Mouse (Mus musculus): ENCODE measurements around the gene Fhad1.

The Fhad1 gene

DNA sequence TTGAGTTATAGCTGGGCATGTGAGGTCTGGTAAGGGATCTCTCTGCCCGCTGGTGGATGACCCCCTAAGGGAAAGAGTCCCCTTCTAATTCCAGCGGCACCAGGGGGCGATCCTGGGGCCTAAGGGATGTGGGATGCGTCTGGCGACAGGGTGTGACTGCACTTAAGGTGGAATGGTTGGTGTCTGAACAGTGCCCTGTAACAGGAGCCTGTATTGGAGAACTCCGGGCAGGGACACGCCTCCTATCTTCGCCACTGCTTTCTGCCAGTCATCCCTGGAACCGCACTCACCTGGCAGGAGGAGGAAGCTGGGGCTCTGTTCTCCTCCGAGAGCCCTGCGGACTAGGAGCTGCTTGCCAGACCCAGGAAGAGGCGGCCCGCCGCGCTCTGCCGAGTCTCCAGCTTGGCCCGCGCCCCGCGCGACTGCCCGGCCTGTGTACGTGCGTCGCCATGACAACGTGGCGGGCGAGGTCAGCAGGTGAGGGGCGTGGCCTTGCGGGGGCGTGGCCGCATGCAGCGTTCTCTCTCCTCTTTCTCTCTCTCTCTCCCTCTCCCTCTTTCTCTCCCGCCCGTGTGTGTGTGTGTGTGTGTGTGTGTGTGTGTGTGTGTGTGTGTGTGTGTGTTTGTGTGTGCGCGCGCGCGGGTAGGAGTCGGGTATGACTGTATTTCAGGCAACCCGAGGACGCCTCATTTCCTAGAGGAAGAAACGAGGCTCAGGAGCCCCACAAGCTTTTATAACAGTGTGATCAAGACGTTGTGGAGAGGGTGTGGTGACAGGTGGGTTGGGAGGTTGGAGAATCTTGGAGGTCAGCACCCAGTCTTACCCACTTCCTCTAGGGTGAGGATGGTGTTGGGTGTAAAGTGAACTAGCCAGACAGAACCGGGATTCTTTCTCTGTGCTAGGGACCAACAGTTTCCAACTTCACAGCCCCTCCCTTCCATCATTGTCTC, at the start of gene Fhad1:
TSS of gene Fhad1 (minus strand) at position 424 of the 950 bp plus-strand sequence.
- DNase-seq: peak; percentile 91

DNA sequence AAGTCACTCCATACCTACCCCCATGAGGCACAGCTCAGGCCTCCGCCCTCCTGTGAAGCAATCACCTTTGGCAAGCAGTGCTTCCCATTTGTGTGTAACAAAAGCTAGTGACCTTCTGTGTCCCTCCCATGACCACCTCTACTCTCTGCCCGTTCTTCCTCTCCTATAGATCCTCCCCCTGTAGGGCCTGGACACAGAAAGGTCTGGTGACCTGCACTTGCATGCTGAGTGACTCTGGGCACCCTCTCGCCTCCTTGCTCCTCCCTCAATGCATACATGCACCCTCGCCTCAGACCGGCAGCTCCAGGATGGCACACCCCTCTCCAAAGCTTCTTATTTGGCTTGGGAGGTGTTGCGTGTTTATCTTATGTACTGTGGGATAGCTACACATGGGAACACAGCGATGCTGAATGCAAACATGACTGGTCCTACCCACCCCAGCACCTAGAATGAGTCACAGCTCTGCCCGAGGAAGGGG, 48.2 kb upstream of the Fhad1 start:
- no peak for DNase-seq

DNA sequence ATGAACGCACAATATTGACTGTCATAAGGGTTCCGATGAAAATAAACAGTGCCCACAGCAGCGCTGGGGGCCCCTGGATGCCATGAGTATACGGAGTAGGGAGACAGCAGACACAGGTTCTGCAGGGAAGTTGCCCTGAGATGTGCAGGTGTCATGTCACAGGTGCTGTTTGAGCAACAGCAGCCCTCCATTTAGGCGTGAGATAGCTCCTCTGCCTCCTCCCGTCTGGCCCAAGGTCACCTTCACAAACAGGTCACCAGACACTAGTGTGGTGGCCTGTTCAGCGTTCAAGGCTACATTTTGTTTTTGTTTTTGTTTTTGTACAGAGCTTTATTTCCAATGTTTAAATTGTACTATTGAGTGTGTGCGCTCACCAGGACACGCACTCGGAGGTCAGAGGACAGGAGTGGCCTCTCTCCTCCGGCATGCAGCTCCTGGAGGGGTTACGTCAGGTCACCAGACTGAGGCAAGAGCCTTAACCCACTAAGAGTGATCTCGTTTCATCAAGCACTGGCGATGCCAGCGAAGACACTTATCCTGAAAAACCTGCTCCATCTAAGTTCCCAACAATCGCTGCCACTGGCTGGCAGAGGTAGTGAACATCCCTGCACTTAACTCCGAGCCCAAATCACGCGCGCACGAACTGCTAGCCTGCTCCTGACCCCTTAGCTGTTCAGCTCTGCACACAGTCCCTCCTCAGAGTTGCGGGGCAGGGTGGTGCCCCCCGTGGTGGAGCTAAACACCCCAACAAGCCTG, 46.8 kb upstream of the Fhad1 start:
- peak; percentile 33 for DNase-seq

DNA sequence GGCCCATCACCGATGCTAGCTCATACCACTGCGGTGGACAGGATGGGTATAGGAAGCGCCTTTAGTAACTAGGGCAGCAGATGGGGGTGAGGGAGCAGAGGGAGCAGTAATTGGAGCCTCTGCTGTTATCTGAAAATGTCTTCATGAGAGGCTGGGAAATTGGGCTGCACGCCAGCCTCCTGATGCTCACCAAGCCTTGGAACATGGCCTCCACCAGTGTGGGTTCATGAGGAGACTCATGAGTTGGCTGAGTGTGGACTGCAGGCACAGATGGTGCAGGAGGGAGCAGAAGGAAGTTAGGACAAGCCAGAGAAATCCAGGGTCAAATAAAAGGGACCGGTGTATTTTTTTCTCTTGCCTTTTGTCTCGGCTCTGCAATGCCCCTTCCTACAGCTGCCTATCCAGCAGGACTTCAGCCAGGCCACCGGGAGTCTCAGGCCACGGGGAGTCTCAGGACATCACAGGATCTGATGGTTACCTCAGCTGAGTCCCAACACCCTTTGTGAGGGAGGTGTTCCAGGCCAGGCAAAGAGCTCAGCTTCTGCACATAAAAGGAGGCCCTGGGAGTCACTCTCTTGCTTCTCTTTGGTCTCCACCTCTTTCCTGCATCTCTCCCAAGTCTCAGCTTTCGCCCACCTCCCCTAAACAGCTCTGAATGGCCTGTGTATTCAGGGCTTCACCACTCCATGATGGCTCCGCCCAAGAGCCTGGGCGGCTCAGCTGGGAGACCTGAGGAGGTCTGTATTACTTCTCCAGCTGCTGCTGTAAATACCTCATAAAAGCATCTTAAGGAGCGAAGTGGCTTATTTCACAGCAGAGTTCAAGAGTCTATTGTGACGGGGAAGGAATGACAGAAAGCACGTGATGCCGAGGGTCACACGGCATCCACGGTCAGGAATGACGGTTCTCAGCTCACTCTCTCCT, 45.8 kb upstream of the Fhad1 start:
- DNase-seq: no peak

DNA sequence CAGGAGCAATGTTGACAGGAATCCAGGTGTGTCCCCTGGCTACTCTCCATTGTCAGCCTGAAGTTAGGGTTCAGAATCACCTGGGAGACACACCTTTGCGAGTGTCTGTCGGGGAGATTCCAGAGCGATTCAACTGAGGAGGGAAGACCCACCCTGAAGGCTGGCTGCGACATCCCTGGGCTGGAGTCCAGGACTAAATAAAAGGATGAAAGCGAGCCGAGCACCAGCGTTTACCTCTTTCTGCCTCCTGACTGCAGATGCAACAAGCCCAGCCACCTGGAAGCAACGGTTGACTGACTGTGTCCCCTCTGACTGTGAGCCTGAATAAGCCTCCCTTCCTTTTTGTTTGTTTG, 44.9 kb upstream of the Fhad1 start:
- no peak for DNase-seq

DNA sequence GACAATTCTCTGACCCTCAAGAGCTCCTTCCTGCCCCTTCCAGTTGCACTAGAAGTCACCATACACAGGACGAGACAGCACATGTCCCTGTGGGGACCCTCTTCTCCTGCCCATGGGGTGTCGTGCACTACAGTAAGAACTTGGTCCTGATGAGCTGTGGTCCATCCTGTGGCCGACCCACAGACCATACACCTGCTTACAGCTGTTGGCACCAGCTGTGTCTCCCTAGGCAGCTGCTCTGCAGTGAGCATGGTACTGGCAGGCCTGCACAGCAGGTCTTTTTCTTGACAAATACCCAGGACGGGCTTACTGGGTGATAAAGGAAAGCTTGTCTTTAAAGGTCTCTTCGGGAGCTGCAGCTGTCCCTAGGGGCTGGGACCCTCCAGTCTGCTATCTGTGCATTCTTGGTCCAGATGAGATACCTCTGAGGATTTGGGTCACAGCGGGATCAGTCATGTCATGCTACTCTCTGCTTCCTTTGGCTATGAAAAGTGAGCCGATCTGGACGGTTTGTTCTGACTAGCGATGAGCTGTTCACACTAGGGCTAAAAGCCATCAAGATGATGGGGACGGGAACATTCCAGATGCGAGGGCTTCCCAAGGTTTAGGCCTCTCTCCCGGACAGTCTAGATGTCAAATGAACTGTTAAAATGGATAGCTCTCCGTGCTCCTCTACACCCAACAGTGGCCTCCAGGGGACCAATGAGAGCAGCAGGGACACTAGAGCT, 44.4 kb upstream of the Fhad1 start:
- DNase-seq: no peak

DNA sequence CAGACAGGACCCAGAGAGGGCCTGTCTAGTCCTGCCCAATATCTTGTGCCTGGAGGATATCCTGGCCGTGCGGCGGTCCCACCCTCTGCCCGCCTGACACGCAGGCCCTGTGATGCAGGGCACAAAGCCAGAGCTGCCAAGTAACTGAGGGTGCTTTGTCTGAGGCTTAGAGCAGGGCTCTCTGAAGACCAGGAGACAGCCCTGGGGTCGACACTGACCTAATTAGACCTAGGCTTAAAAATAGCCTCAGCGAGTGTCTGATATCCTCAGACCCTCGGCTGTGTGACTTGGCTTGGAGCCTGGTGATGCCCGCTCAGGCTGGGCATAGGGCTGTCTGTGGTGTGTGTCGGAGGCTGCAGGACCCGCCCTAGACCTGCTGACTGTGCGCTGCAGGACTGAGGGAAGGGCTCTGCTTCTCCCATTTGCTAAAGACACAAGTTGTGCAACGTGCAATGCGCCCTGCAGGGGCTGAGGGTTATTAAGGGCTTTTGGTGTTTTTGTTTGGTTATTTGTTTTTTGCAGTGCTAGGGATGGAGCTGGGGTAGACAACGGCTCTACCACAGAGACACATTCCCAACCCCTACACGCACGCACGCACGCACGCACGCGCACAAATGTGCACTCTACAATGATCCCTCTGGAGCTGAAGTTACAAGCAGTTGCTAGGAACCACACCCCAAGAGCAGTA, 42.8 kb upstream of the Fhad1 start:
- peak; percentile 25 for DNase-seq

DNA sequence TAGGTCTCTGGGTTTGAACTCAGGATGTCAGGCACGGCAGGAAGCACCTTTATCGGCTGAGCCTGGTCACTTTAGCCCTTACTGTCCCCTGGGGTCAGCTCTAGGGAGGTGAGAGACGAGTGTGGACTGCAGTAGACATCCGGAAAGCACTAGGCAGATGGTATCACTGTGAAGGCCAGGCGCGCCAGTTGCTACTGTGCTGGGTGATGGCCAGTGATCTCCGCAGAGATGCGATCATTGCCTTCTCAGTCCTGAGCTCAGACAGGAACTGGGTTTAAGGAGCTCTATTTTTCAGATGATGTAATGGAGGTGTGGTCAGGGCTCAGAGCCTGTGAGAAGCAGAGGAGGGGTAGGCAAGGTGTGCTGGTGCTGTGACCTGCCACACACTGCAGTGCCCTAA, 40.7 kb upstream of the Fhad1 start:
- peak; percentile 4 for DNase-seq

DNA sequence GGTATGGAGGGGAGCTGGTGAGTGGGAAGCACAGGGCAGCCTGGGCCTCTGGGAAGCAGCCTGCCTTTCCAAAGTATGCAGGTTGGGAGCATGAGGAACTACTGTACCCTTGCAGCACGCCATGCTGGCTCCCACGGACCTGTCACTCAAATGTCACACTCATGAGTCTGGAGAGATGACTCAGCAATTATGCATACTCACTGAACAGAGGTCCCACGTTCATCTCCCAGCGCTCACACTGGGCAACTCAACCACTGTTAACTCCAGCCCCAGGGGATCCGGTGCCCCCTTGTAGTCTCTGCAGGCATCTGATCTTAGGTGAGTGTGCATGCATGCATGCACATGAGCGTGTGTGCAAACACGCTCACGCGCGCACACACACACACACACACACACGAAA, 39.7 kb upstream of the Fhad1 start:
- no peak for DNase-seq

DNA sequence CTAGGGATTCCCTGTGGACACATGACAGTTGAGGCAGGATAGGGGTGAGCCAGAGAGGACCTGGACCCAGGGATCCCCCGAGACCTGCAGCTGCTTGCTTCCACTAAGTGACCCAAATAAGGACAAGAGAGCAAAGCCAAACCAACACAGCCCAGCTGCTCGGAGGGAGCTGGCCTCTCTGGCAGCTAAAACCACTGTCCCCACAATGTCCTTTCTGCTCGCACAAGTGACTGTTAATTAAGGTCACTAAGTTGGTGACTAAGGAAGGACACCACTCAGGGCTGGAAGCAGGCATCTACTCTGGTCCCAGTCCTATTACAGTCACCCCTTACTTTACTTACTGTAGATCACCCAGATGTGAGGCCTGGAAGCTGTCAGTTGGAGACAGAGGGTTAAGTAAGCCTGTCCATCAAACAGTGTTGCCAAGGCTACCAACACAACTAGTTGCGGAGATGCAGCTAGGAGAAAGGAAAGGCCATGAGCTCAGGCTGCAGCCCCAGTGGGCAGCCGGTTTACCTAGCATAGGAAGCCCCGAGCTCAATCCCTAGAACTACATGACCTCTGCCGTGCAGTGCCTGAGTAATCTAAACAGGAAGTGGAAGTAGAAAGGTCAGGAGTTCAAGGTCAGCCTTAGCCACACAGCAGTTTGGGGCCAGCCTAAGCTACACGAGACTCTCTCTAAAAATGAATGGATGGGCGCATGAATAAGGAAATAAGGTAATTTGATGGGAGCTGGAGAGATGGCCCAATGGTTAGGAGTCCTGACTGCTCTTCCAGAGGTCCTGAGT, 39.0 kb upstream of the Fhad1 start:
- no peak for DNase-seq

DNA sequence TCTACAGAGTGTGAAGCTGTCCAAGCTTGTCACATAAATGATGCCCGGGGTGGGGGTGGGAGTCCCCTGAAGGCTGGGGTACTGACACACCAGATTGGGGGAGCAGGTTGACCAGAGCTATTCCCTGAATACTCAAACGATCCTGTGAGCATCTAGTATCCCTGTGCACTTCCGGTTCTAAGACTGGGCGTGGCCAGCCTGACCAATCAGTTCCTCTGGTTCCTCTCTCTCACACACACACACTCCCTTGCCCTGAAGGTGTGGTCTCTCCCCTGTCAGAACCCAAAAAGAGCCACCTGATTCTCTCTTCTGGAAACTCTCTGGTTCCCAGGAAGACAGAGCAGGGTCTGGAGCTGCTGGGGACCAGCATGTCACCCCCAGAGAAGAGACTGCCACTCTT, 38.4 kb upstream of the Fhad1 start:
- no peak for DNase-seq

DNA sequence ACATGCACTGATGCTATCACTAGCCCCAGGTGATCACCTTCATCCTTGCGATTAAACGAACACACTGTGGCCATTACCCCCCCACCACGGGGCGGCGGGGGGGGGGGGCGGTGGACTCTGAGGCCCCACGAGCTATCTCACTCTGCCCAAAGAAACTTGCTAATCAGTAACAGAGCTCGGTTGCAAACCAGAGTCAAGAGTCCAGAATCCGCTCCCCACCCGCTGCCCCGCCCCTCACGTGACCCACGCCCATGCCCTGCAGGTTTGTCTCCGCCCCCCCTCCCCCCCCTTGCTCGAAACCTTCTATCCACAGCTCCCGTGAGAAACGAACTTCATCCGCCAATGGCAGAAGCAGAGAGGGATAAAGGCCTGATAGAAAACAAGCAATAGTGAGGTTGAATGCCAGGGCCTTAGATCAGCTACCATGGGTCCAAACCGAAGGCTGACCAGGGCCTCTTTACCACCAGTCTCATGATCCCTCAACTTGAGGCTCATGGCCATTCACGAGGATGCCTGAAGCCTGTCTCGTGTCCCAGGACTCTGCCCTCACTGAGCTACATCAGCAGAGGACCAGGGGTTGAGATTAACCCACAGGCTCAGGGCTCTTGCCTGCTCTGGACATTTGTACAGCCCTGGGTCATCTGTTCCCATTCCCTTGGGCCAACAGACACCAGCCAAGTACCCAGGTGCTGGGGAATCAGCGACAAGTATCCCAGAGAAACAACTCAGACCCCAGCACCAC, 37.7 kb upstream of the Fhad1 start:
- DNase-seq: peak; percentile 79

DNA sequence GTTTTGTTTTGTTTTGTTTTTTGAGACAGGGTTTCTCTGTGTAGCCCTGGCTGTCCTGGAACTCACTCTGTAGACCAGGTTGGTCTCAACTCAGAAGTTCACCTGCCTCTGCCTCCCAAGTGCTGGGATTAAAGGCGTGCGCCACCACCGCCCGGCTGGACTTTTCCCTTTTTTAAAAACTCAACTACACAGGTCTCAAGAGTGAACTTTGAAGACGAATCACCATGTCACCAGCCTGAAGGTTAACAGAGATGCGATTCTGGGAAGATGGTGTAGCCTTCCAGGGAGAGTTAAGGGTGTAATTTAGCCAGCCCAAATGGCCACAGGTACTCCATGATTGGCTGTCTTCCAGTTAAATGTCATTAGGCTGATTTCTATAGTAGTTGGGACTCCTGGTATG, 37.0 kb upstream of the Fhad1 start:
- peak; percentile 55 for DNase-seq

DNA sequence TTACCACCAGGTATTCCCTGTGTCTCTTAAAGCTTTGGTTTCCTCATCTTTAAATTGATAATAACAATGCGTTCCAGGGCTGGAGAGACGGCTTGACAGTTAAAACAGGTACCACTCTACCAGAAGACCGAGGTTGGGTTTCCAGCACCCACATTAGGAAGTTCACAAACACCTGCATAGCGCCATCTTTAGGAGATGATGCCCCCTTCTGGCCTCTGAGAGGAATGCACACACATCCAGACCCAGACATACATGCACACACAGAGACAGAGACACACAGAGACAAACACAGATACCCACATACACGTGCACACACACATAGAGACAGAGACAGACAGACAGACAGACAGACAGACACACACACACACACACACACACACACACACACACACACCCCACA, 35.1 kb upstream of the Fhad1 start:
- no peak for DNase-seq

DNA sequence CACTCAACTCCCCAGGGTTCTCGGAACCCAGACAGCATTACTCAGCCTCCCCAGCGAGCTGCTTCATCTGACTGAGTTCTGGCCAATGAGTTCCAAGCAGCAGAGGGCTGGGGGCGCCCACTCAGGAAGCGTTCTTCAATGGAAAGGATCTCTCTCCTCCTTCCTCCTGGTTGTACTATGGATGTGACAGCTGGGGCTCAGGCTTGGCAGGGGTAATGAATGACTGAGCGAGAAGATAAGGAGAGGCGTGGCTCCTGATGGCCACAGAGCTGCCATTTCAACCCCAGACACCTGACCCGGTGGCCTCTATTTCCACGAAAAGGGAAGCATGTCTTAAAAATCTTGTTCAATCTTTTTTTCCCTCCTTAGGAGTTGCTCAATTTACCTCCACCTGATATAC, 33.5 kb upstream of the Fhad1 start:
- no peak for DNase-seq

DNA sequence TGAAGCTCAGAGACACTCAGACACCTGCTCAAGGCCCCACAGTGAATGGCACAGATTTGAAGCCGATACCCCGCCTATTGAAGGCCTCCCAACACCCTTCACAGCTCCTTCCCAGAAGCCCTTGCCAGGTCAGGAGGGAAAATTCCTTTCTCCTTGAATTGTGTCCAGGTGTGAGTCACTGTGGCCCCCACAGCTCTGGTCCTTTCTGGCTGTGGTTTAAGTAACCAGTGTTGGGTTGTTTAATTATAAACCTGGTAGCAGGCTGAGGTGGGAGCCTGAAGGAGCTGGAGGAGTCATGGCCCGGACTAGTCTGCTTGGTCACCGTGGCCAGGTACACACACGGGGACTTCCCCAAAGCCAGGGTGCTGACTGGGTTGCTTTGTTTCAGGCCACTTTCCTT, 32.1 kb upstream of the Fhad1 start:
- DNase-seq: peak; percentile 81

DNA sequence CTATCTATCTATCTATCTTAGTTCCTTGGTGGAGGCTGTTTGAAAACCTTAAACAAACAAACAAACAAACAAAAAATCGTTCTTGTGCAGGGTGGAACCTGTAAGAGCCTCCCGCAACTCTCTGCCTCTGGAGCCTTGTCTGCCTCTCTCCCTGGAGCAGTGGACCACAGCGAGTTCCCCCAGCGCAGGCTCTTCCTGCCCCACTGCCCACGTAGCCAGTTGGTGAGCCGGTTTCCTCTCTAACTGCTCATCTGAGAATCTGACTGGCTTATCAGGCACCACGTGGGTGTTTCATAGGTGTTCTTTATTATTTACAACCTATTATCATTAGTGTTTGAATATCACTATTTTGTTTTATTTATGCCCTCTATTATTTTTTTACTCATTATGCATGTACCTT, 31.6 kb upstream of the Fhad1 start:
- no peak for DNase-seq

DNA sequence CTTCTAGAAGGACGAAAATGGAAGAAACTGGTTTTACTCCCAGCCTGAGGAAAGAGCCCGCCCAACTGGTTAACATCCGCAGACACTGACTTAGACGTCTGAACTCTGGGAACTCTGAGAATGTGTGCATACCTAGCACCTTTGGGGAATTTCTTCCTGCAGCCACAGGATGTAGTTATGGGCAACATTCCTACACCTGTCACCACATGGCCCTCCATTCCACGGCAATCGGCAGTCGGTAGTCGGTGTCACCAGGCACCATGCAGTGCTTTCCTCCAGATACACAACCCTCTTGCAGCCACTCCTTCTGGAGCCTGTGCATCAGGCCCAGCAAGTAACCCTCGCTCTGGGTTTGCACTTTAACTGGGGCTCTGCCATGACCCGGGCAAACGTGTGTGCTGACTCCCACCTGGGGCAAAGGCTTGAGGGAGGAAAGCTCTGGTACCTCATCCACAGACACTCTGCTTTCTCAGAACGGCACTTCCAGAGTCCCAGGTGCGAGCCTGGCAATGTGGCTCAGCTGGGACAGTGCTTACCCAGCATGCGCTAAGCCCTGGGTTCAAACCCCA, 30.8 kb upstream of the Fhad1 start:
- DNase-seq: peak; percentile 37

DNA sequence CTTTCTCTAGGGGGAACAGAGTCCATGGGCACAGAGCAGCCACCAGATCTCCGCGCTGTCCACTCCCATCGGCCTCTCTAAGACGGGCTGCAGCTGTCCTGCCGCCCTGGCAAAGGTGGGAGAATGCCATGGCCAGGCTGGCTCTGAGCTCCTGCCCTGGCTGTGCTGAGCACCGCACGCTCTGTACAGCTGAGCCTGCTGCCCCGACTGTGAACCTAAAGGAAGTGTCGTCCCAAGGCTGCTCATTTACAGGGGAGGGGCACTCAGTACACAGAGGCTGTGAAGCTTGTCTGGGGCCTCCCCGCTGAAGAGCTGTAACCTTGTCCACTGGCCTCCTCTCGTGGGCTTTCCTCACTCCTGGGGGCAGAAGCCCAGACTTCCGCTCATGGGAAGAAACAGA, 29.6 kb upstream of the Fhad1 start:
- DNase-seq: no peak

Measured in kidney, adult 18-20 months (tissue).